Mouse (Mus musculus) thymus, postnatal 0 days (tissue): Measurements from ENCODE around the gene Plod1. TPM values are rescaled to one million over a fixed set of nuclear protein-coding genes. Genes with fewer than 3 reads are reported as not detected.

Experiments
- DNase-seq: peaks from one replicate; pipeline ENCODE4 v3.0.0-alpha.2; 2015; ENCODE audit warnings: low spot score
- polyA plus RNA-seq: library from polyadenylated mRNA; unstranded; fragments of >200 nt; fragmentation: Nextera tagmentation; extraction: Ambion mirVana; gene quantifications from 2 replicates; pipeline ENCODE4 v1.2.1, GENCODE M21; 2015

Plod1 gene
- 11.4 TPM in 2 replicates for polyA plus RNA-seq

DNA sequence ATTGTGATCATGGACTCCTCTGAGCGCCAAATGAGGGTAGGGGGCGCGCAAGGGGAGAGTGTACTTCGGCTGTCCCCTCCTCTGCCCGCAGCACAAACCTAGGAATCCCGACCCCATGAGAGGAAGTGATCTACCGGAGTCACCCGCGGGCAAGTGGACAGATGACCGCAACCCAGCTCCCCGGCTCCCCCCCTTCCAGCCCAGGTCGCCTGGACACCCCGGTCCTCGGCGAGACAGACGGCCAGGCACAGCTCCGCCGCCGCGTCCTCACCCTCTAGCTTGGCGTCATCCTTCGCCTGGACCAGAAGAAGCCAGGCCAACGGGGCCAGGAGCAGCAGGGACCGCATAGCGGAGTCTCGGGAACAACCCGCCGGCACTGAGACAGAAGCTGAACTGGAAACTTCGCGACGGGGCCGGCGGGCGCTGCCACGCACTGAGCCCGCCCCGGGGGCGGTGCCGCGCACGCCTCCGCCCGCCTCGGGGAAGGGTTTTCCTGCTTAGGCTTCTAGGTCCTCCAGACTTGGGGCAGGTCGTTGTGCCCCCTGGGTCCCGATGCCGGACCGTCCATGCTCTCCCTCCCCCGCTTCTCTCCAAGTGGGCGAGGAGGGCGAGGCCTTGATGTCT, at the start of gene Plod1:
TSS of gene Plod1 (minus strand) at position 437 of the 624 bp plus-strand sequence.
- DNase-seq: peak; percentile 67

GRCm38 (mm10) chr4:147985205-147986132, 48.9 kb upstream of the Plod1 start, which contains the start of gene Nppb:
TSS of gene Nppb (plus strand) at chr4:147985788.
- DNase-seq: no peak

- no peak for DNase-seq
Measured at GRCm38 (mm10) chr4:147979441-147979860, 42.9 kb upstream of the Plod1 start.

GRCm38 (mm10) chr4:147978391-147978790, 41.8 kb upstream of the Plod1 start:
- no peak for DNase-seq

DNA sequence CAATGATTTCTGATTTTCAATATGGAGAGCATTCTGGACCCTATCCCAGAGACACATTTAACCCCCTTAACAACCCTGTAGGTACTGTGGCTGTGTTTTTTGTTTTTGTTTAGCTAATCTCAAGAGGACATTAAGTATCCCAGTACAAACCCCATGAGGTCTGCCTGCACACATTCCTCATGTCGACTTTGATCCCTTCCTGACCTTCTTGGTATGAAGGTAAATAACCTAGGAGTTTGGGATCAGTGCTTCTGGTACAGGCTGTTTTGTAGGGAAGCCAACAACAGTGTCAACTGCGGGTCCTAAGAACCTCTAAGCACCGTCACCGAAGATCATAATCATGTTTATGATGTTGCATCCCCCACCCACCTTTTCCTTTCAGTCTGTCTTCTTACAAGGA, 41.2 kb upstream of the Plod1 start:
- no peak for DNase-seq

DNA sequence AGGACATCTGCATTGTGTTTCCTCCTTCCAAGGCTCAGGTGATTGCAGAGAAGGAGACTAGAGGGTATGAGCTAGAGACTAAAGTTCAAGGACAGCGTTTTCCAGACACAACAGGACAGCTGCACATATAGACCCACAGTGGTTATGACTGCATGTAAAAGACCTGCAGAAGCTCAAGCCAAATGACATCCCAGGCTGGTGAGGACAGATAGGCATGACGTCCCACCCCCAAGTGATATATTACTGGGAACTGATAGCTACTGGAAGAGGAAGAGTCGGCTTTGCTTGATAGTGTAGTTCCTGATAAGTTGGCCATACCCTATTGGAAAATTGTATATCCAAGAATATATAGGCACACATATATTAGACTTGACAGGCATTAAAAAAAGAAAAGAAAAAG, 39.7 kb upstream of the Plod1 start:
- no peak for DNase-seq

- DNase-seq: no peak
Measured at GRCm38 (mm10) chr4:147969337-147969736, 32.8 kb upstream of the Plod1 start.

DNA sequence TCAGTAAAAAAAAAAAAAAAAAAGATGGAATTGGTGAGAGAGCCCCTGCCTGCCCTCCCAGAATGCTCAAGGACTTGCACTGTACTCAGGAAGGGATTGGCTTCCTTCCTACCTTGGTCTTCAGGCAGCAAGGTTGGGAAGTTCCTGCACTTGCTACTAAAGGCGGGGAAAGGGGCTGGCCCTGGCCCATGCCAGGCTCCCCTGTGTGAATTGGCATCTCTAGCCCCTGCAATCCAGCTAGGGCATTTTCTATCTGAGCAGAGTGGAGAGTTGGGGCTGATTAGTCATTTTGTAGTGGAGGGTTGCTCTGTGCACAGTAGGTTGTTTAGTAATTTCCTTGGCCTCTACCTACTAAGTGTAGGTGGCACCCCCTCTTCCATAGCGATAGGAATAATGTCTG, 32.2 kb upstream of the Plod1 start:
- DNase-seq: no peak

DNA sequence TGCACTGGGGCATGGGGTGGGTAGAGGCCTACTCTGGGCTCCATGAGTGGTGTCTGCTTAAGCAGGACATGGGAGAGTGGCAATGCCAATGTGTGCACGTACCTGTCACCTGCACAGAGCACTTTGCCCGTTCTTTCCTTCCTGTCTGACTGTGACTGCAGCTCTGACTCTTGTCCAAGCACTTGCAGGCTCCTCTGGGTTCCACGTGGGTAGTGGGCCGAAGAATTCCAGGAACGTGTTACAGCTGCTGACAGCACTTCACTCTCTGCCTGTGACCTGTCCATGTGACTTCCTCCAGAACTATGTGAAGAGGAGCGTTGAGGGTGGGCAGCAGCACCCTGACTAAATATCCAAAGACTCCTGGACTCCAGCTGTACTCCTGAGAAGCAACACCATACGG, 29.1 kb upstream of the Plod1 start:
- DNase-seq: no peak

DNA sequence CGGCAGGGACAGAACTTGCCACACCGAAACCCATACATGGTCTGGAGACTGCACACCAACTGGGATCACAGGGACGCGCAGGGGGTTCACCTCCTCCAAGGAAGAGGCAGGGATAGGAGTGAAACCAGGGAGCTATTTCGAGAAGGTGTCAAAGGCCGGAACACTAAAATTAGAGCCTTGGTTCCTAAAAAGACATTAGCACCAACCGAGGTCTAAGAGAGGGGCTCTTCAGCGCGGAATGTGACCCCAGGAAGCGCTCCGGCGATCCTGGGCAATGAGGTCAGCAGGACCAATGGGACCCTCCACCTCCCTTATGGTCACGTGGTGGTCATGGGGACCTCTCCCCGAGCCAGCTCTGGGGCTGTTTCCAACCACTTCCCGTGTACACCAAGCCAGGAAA, 27.1 kb upstream of the Plod1 start:
- DNase-seq: no peak

DNA sequence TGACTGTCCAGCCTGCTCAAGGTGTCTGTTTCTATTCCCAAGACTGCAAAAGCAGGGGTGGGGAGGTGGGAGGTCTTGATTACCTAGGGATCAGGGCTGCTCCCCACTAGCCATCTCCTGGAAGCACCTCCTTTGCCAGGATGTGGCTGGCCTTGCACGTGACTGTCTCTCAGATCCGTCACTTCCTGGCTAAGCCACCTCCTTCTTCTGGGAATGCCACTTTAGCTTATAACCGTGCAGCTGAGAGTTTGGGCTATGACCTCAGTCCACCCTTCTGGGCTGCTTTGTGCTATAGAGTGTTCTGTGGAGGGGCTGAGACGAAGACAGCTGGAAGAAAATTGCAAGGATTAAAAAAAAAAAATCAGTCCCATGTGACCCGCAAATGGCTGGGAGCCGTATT, 26.2 kb upstream of the Plod1 start:
- no peak for DNase-seq

DNA sequence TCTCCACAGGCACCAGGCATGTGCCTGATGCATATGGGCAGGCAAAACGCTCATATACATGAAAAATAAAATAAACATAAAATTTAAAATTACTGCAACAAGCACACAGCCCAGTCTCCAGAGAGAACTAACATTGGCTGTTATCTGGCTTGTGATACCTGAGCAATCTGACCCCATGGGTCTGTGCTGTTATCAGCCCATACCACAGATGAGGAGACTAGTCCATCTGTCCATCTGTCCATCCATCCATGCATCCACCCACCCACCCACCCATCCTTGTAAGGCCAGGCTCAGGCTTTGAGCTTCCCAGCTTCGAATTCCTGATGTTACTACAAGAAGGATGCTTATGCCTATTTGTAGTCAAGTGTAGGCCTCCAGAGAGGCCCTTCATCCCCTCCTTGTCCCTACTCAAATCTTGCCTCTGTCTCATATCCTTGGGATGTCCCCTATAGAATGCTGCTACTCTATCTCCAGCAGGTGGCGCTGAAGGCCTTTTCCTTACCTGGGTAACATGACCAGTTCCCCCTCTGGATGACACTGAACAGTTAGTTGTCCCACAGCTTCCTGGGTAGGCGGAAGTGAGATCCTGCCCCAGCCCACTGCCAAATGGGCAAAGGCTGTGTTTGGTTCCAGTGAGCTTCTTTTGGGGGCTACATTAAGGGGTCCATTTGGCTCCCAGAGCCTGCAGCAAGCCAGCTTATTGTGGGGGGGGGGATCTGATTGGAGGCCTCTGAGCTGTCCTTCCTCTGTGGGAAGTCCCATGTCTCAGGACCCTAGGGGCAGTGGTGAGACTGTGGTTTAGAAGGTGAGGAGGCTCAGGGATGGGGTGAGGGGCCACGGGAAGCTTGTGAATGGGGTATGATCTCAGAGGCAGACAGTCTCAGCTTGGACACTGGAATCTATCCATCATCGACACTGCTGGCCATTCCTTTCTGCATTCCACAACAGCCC, 23.6 kb upstream of the Plod1 start:
- DNase-seq: peak; percentile 75

GRCm38 (mm10) chr4:147957141-147957540, 20.6 kb upstream of the Plod1 start:
- DNase-seq: no peak

DNA sequence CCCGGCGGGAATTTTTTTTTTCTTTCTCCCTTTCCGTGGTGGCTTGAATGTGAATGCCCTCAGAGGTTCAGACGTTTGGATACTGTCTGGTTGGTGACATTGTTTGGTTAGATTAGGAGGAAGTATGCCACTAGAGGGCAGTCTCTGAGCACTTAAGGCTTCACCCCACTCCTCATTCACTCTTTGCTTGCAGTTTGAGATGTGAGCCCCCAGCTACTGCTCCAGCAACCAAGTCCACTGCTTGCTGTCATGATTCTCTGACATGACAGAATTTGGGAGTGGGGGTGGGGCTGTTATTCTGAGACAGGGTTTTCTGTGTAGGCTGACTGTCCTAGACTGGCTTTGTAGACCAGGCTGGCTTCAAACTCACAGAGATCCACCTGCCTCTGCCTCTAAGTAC, 17.0 kb upstream of the Plod1 start:
- peak; percentile 56 for DNase-seq

DNA sequence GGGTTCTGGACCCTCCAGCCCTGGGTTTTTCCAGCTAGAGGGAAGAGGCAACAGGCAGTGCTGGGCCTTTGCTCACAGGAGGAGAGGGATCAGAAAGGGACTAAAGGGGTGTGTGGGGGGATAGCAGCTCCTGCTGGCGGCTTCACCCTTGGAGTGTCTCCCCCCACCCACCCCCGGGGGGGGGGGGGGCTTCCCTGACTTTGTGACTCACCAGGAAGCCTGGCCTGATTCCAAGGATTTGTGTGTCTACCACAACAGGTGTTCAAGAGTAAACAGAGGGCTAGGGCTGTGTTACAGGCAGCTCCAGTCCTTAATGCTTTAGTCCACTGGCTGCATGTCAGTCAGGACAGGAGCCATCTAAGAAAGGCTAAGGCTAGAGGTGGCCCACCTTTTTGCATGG, 10.9 kb upstream of the Plod1 start:
- DNase-seq: no peak

GRCm38 (mm10) chr4:147943005-147943404, 6.4 kb upstream of the Plod1 start:
- no peak for DNase-seq

DNA sequence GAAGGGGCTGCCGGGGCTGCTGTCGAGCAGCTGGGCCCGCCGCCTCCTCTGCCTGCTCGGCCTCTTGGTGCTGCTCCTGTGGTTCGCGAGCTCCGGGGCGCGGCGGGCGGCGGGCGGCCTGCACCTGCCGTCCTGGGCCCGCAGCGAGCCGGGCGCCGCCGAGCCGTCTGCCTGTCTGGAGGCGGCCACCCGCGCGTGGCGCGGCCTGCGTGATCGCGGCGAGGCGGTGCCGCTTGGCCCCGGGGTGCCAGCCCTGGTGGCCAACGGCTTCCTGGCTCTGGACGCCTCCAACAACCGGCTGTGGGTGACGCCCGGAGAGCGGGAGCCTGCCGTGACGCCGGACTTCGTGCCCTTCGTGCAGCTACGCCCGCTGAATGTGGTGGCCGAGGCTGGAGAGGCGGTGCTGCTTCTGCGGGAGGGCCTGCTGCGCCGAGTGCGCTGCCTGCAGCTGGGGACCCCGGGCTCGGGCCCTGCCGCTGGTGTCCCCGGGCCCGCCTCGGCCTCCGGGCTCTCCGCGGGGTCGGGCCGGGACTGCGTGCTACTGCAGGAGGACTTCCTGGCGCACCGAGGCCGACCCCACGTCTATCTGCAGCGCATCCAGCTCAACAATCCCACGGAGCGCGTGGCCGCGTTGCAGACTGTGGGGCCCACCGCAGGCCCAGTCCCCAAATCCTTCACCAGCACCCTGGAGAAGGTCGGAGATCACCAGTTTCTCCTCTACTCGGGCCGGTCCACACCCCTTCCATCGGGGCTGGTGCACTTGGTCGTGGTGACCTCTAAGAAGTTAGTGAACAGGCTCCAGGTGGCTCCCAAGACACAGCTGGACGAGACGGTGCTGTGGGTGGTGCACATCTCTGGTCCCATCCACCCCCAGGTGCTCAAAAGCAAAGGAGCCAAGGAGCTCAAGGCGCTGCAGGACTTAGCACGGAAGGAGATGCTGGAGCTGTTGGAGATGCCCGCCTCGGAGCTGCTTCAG, 4.8 kb upstream of the Plod1 start:
- DNase-seq: peak; percentile 37

DNA sequence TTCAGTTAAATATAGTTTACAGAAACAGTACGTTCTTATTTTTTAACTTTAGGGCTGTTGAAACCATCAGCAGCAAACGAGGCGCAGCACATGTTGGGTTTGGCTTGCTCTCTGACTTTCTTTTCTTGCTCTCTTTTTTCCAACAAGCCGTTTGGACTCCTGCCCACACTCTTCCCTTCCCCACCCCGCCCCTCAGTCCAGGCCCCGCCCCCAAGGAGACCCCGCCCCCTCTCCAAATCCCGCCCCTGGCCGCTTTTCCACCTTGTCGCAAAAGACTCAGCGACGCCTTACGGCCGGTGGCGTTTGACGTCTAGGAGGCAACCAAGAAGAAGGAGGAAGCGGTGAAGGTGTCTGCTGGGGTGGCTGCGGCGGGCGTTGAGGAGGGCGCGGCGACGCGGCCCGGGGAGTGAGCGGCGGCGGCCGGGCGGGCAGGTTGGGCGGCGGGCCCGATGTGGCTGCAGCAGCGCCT, 4.0 kb upstream of the Plod1 start, which contains the start of gene 2510039O18Rik:
TSS of gene 2510039O18Rik (plus strand) at position 320 of the 469 bp plus-strand sequence.
- DNase-seq: peak; percentile 91

GRCm38 (mm10) chr4:147940111-147940510, 3.5 kb upstream of the Plod1 start:
- no peak for DNase-seq
